Mouse (Mus musculus) right cerebral cortex, postnatal 36 days (tissue): ENCODE results near the gene Aaed1.

Experiments
- DNase-seq, 2 experiments: peaks; one replicate each; pipeline ENCODE4 v3.0.0; 2022; ENCODE audit warnings: low spot score in 2 of 2, mixed read lengths in 1 of 2

Aaed1 gene

DNA sequence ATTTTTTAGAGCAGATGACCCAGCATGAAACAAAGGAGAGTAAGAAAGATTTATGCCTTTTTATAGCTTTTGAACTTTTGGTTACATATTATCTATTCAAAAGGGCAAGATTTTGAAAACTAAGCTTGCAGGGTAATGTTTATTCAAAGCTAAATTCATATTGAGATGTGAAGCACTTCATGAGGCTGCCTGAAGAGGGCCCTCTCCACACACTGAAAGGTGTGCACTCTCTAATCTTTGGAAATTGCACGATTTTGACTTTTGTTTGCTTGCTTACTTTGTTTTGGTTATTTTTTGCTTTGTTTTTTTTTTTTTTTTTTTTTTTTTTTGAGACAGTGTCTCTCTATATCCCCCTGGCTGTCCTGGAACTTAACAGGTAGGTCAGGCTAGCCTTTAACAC is 62.1 kb downstream of the Aaed1 start:
- no peak for DNase-seq

DNA sequence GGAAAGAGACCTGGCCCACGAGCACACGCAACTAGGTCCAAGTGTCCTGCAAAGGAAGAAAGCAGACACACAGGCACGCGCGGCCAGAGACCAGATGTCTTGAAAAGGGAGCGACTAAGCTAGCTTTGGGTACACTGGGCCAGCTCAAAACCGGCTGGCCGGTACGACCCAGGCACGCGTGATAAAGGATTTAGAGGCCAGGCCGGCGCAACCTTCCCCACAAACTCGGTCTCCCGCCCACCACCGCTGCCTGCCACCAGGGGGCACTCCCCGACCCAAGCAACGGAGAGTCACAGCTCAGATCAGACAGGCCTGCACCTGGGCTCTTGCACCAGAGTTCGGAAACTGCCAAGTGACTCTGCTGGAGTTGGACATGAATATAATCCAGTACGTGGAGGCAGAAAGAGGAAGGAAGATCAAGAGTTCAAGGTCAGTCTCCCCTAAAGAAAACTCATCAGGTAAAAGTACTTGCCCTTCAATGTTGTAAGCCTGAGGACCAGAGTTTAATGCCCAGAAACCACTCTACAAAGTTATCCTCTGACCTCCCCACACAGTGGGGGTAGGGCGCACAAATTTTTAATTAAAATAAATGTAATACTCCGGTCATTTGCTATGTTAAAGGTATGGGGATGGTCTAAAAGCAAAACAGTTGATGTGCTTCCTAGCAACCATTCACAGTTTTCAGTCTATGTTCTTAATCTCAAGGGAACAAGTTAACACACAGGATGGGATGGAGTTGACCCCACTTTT is 63.6 kb downstream of the Aaed1 start:
- peak; percentile 39 to 55 for DNase-seq

DNA sequence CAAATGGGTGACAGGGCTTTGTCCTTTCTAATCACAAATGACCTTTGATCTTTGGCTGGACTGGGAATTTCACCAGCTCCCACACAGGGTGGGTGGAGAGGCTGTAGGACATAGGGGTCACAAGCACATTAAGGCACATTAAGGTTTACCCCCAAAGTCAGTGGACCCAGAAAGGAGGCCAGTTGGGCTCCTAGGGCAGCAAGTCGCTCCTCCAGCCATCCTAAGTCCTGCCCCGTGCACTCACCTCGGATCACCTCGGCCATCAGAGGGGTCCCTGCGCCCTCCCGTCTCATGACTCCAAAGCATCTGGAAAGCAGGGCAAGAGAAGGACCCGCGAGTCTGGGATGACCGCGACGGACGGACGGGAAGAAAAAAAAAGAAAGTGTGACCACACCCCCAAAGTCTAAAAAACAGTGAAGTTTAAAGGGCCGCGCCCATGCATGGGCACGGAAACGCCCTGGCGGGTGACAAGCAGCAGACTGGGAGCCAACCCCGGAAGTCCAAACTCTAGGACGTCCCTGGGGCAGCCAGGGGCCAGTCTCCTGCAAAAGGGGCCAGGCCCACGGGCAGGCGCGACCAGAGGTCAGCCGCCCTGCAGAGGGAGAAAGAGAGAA is 64.2 kb downstream of the Aaed1 start:
- no peak for DNase-seq

DNA sequence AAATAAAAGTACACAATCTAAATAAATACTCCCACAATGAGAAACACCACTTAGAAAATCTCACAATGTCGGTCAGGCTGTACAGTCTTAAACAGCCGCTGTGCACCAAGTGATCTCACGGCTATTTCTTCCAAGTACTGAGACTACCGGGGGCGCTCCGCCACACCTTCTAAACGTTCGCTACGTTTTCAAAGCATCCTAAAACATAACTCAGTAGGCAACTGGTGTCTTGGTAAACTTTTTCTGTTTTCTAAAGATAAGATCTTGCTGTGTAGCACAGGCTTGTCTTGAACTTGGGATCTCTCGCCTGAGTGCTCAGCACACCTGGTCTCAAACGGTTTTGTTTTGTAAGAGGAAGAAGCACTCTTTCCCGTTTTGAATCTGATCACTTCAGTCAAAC is 66.4 kb downstream of the Aaed1 start:
- DNase-seq: no peak

DNA sequence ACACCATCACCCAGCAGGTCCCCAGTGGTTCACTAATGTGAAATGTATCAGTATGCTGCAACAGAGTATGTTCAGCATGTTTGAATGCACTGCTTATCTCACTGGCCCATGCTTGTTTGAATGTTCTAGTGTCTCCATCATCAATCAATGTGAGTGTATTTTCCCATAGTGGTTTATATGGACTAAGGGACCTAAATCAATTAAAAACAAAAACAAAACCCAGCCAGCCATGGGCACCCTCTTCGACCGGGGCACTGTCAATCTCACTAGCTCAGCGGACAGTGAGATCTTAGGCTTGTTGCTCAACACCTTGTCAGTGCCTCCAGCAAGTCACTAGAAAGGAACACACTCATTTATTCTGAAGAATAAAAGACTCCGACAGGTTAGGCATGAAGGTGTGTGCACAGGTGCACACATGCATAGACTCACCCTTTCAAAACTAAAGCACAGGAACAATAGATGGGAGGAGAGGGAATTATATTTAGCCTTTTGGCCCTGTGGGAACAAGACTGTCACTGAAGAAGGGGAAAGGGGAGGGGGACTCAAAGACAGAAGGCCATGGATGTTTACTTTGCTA is 67.7 kb downstream of the Aaed1 start:
- no peak for DNase-seq

DNA sequence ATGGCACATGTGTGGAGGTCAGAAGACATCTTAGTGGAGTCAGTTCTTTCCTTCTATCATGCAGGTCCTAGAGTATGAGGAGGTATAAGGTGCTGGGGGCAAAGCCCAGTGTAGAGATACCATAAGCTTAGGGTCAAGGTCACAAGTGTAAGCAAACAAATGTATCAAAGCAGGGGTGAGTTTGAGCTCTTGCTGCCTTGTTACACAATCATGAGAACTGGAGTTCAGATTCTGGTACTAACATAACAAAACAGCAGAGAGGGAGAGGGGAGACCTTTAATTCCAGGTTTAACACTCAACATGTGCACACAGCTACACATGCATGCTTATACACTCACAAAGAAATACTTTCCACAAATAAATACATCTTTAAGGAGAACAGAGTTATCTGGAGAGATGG is 69.8 kb downstream of the Aaed1 start:
- DNase-seq: no peak

DNA sequence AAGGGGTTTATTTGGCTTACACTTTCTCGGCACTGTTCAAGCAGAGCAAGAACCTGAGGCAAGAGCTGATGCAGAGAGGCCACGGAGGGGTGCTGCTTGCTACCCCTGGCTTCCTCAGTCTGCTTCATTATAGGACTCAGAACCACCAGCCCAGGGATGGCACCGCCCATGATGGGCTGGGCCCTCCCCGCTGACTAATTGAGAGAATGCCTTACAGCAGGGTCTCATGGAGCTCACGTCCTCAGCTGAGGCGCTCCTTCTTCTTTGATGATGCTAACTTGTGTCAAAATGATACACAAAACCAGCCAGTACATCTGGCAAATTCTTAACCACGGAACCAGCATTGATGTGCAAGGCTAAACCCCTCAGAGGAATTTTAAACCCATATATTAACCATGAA is 71.9 kb downstream of the Aaed1 start:
- DNase-seq: no peak

DNA sequence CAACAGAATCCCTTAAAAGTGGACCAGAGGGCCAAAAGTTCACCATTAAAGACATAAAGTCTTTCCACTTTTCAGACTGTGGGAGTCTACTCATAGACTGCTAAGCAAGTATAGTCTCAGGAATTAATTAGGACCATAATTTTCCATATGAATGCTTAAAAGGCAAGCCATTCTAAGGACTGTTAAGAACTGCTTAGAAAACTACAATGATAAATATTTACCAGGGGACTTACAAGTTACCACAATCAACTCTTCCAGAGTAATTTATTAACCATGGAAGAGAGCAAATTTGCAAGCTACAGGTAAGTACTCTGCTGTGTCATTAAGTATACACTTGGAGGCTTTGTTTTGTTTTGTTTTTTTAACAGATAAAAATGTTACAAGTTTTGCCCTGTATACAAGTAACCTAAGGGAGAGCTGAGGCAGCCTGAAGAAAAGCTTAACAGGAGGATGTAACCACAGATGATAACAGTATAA is 74.8 kb downstream of the Aaed1 start:
- no peak for DNase-seq

DNA sequence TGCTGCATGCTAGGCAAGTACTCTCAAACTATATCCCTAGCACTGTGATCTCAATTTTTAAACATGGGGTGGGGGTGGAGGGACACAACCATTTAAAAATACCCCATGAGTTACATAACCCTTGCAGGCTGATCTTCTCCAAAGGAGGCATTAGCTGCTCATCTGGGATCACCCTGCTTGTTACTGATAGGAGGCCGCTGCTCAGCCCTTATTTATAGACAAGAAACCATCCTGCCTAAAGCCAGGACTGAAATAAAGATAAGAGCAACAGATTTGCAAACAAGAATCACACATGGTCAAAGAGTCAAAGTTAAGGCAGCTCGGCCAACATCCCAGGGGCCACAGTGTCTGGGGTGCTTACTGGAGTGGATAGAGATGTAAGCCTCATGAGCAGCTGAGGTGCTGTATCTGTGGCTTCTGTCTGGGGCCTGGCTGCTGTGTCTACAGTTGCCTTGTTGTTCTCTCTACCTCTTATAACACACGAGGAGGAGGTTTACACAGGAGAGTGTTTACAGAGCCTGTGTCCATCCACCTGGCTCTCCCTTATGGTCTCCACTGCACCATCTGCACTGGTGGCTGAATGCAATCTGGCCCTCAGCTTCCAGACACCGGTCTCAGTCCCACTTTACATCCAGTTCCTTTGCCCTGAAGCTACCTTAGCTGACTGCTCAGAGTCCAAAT is 75.4 kb downstream of the Aaed1 start:
- DNase-seq: no peak

DNA sequence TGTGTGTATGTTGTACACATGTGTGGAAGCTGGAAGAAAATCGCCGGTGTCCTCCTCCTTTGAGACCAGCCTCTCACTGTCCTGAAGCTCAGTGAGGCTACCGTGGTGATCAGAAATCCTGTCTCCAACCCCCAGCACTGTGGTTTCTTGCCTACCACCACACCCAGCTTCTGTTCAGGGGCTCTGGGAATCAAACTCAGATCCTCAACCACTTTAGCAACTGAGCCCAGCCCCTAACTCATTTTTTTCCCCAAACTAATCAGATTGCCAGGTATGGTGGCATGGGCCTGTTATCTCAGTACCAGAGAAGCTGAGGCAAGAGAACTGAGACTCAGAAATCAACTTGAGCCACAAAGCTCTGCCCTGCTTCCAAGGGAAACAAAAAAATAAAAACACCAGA is 76.7 kb downstream of the Aaed1 start:
- no peak for DNase-seq

DNA sequence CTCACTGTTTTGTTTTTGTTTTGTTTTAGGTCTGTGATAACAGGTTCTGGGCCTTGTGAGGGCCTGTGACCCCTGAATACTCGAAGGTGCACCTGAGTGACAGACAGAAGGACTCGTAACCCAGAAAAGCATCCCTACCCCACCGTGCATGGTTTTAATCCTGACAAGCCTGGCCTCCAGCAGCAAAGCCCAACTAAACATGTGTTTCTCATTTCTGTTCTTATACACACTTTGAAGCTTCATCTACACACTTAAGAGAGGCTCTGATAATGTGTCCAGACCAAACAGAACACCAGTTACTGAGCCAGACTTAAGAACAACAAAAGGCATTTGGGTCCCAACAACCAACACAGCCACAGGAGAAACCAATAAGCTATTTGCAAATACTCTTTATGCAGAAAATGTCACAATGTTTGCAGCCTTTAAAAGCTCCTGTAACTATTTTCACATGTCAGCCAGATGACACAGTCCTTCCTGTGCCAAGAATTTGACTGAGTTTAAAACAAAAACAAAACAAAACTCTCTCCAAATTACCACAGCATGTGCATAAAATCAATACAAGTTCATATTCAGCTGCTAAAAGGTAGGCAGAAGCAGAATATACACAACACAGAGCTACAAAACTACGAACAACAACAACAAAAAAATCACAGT is 77.3 kb downstream of the Aaed1 start:
- no peak for DNase-seq

DNA sequence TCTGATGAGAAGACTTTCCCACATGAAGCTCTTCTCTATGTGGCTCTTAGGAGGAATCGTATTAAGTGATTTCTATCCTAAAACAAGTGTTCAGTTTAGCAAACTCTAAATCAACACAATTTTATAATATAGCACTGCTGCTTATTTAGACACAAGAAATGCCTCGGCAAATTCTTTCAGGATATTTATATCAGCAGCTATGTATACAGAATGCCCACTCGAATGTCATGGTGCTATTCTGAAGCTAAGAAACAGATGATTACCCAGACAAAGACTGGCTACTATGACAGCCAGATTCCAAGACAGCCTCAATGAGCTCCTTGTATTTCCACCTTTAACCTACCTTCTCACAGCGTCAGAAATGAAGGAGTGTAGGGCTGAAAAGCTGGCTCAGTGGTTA is 79.4 kb downstream of the Aaed1 start:
- DNase-seq: no peak

DNA sequence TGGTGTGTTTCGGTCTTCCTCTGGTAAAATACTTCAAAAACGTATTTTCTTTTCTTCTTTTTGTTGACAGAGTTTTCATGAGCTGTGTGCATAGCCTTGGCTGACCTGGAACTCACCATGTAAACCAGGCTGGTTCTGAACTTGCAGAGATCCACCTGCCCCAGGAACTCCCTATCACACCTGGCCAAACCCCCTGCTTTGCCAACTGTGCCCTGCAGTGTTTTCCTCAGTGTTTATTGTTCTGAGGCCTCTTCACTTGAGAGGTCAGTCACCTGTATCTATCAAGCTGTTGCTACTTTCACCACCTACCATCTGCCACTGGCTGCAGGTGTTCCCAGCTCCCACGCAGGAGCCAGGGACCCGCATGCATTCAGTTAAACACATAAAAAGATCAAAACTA is 85.8 kb downstream of the Aaed1 start:
- no peak for DNase-seq

DNA sequence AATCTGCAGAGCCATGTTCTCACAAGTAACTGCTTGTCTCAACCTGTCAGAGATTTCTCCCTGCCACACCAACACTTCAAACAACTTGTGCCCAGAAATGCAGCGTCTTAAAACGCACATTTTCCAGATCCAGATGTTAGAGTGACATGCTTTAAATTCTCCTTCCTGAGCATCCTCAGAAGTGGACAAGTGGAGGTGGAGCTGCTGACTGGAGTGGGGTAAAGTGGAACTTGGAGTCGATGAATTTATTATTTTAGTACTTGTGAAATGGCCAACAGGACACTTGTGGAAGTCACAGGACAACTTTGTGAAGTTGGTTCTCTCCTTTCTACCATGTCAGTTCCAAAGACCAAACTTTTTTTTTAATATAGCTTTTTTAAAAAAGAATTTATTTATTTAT is 86.8 kb downstream of the Aaed1 start:
- no peak for DNase-seq
